Mouse (Mus musculus) embryonic stem cell, embryonic (primary cell): ENCODE measurements at regions not wholly inside any gene's neighbourhood (a gene's known extent, or its start where the extent isn't known, plus 50 kb on each side); places are given as distances from the start of the nearest gene placed in this dataset.

Experiments
- CTCF ChIA-PET, 4 experiments: fragments of 300-600 bp in 2 of 4; fragments of 350-600 bp in 2 of 4; sonication (Branson Sonifier 250); formaldehyde crosslinking; loops; one replicate each; lab custom pipeline; 2022; ENCODE audit warnings: inconsistent platforms in 2 of 4; lab: Charles Lee
- POLR2A ChIA-PET, 4 experiments: fragments of 300-600 bp in 2 of 4; fragments of 350-600 bp in 2 of 4; sonication (Branson Sonifier 250); formaldehyde crosslinking; loops; one replicate each; lab custom pipeline; 2022; ENCODE audit warnings: antibody characterized with exemption in 4 of 4, inconsistent platforms in 1 of 4; lab: Charles Lee

- ChIA-PET CTCF (no interaction called here), POLR2A (interaction anchor here in 1 of 4 experiments (0.5 kb wide), 1 partner anchor 1267 kb away, joined by 4 read pairs; no protein-coding TSS in a partner anchor)
These were observed 807.5 kb upstream of the Aga start for GRCm38 (mm10) chr8:52704055-52704454.

- POLR2A ChIA-PET = no interaction called here
- CTCF ChIA-PET = no interaction called here
These were observed 779.4 kb upstream of the Aga start for GRCm38 (mm10) chr8:52732150-52732549.
